Mouse (Mus musculus): ENCODE measurements around the gene Gm49384. TPM values are rescaled to one million over a fixed set of nuclear protein-coding genes. Genes with fewer than 3 reads are reported as not detected.

Gm49384 gene
- total RNA-seq, 2 experiments from 2014 or later, result 8.5 to 9.2 TPM

Small RNA genes lying within 50 kb of the gene (microRNA-seq; reads per million reads assigned to microRNA genes)
- gene Gm47287, result not detected
- gene Gm47295, result 1.8 reads per million

Other genes with a start within 250 kb of the Gm49384 start
- 1,000 to 10,000 TPM; 1,787 to 1,858 TPM for gene Rps29, start 45.1 kb downstream of the Gm49384 start, total RNA-seq (2021)
- gene Lrr1, start 35.5 kb downstream of the Gm49384 start, total RNA-seq (2021), result 1 to 10 TPM; 2.7 to 5.4 TPM
- gene Rpl36al, start 20.2 kb downstream of the Gm49384 start, total RNA-seq (2021), result 100 to 1,000 TPM; 523 to 531 TPM
- gene Mgat2, start 20.1 kb downstream of the Gm49384 start, total RNA-seq (2021), result 10 to 100 TPM; 51.4 to 53.9 TPM
- gene Gm49383, start 7.2 kb downstream of the Gm49384 start, total RNA-seq (2021), result 1 to 10 TPM; 7.2 to 9.2 TPM
- 1 to 10 TPM; 1.9 to 2.0 TPM for gene Dnaaf2, start 5.8 kb downstream of the Gm49384 start, total RNA-seq (2021)
- gene Pole2, start 23.9 kb upstream of the Gm49384 start, total RNA-seq (2021), result 1 to 10 TPM; 9.7 TPM
- gene Klhdc1, start 36.9 kb upstream of the Gm49384 start, total RNA-seq (2021), result 10 to 100 TPM; 12.6 to 12.8 TPM
- gene Klhdc2, start 92.4 kb upstream of the Gm49384 start, total RNA-seq (2021), result 10 to 100 TPM; 86.4 to 86.8 TPM
- gene Nemf, start 152.9 kb upstream of the Gm49384 start, total RNA-seq (2021), result 10 to 100 TPM; 45.4 to 49.9 TPM
- 100 to 1,000 TPM; 100 to 105 TPM for gene Arf6, start 167.9 kb upstream of the Gm49384 start, total RNA-seq (2021)
- 1 to 10 TPM; 1.1 to 1.2 TPM for gene Gm9887, start 168.2 kb upstream of the Gm49384 start, total RNA-seq (2021)

All from adrenal gland, postnatal 4 days (tissue).